Mouse (Mus musculus): ENCODE results near the gene Ankrd36.

DNA sequence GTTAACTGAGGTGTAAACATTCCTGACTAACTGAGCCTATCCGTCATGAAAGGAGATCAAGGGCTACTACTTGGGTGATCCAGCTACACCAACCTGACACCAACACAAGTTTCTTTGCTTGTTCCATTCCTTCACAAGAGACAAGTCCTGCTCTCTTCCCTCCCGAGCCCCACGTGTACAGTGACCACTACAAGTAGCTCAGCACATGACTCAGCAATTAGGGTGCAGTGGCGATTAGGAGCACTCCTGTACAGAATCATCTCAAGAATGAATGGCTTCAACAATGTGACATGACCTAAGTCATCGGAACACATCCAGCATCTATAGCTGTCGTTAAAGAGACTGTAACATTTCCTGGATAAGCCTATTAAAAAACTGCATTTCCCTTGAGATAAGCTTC lies 38.8 kb upstream of the Ankrd36 start:
- TF ChIP-seq CTCF (IDR thresholded peaks at IDR 0.05; ENCODE audit: low read depth, low read length) (no peak), TAL1 (conservative IDR thresholded peaks at IDR 0.05; ENCODE audit: low read depth, low read length) (no peak), GATA1 (IDR thresholded peaks at IDR 0.05; ENCODE audit: borderline replicate concordance, low read length) (no peak), GATA2 (IDR thresholded peaks at IDR 0.05; ENCODE audit: borderline replicate concordance, low read depth, low read length) (no peak)

Data from G1E (cell line).